Mouse (Mus musculus): Measurements from ENCODE around the gene Trim72. TPM values are rescaled to one million over a fixed set of nuclear protein-coding genes. Genes with fewer than 3 reads are reported as not detected.
"Not testable (repeated sequence)": the region's sequence is repeated elsewhere in the genome, so short reads cannot be mapped to it uniquely, and the experiment has no call there.

The Trim72 gene
- polyA plus RNA-seq, 1 experiment from 2014 or later: 0.45 TPM

- Histone ChIP-seq H3K27me3 (peaks cover 5% of the 10 kb centered on the region; the same call in 1 of the 2 replicates), H3K36me3 (no peaks in the 10 kb centered on the region), H3K4me3 (no peak overlapping the region), H3K27ac (no peak overlapping the region), H3K4me2 (replicated peaks) (no peak overlapping the region), H3K4me1 (0 out of 2 replicates have a peak, but pooled peaks cover 7% of the 10 kb centered on the region), H3K9ac (no peak overlapping the region), H3K9me3 (no peaks in the 10 kb centered on the region)
- ATAC-seq (ENCODE audit: insufficient number of reproducible peaks, insufficient read depth, low FRiP score, low TSS enrichment): no peak
- WGBS: 94% methylated on average over 13 of the region's 13 CpGs
Observed at GRCm38 (mm10) chr7:128013116-128013515, 9.4 kb downstream of the Trim72 start.

GRCm38 (mm10) chr7:128016134-128016533 is 12.4 kb downstream of the Trim72 start:
- not testable (repeated sequence) for H3K36me3 ChIP-seq; H3K4me1 ChIP-seq; H3K9me3 ChIP-seq; H3K4me3 ChIP-seq; H3K27ac ChIP-seq; H3K9ac ChIP-seq; ATAC-seq (ENCODE audit: insufficient number of reproducible peaks, insufficient read depth, low FRiP score, low TSS enrichment); H3K27me3 ChIP-seq; H3K4me2 ChIP-seq (replicated peaks)
- 75% methylated on average over 5 of the region's 5 CpGs for WGBS

- H3K4me1 ChIP-seq: no peaks in the 10 kb centered on the region
- no peaks in the 10 kb centered on the region for H3K9me3 ChIP-seq
- no peak overlapping the region for H3K4me3 ChIP-seq
- no peak for ATAC-seq (ENCODE audit: insufficient number of reproducible peaks, insufficient read depth, low FRiP score, low TSS enrichment)
- no peaks in the 10 kb centered on the region for H3K27me3 ChIP-seq
- no peak overlapping the region for H3K27ac ChIP-seq
- no peak overlapping the region for H3K9ac ChIP-seq
- no peaks in the 10 kb centered on the region for H3K36me3 ChIP-seq
- 76% methylated on average over 6 of the region's 6 CpGs for WGBS
- no peak overlapping the region for H3K4me2 ChIP-seq (replicated peaks)
Observed at GRCm38 (mm10) chr7:128016650-128017049, 12.9 kb downstream of the Trim72 start.

DNA sequence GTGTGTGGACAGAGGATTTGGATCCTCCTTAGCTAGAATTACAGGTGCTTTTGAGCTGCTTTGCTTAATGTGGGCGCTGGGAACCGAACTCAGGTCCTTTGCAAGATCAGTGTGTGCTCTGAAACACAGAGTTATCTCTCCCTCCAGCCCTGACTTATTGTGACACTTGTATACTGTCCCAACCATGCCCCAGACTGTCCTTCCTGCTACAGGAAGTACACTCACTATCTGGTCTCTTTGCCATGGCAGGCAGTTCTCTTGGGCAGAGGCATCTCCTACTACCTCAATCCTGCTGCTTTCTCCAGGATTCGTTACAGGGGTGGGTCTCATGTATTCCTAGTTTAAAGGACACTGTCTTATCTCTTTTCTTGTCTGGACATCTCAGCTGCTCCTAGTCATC is 14.5 kb downstream of the Trim72 start:
- Histone ChIP-seq H3K4me3 (no peak overlapping the region), H3K27ac (no peak overlapping the region), H3K27me3 (no peaks in the 10 kb centered on the region), H3K36me3 (no peaks in the 10 kb centered on the region), H3K4me1 (no peaks in the 10 kb centered on the region), H3K9ac (no peak overlapping the region), H3K4me2 (replicated peaks) (no peak overlapping the region), H3K9me3 (no peaks in the 10 kb centered on the region)
- 83% methylated on average over 3 of the region's 3 CpGs for WGBS
- no peak for ATAC-seq (ENCODE audit: insufficient number of reproducible peaks, insufficient read depth, low FRiP score, low TSS enrichment)

GRCm38 (mm10) chr7:128019187-128019586 is 15.4 kb downstream of the Trim72 start:
- 74% methylated on average over 2 of the region's 2 CpGs for WGBS
- H3K27me3 ChIP-seq: no peaks in the 10 kb centered on the region

DNA sequence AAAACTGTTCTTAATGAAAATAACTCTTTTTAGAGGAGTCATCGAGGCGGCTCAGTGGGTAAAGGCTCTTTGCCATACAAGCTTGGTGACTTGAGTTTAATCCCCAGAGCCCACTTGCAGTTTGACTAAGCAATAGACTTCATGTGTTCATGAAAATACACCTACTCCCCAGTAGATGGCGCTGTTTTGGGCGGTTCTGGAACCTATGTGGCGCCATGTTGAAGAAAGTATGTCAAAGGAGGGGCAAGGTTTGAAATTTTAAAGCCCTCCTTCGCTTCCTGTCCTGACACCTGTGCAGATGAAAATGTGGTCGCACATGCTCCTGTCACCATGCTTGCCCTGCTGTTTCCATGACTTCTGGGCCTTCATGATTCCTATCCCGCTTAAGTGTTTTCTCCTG is 19.2 kb downstream of the Trim72 start:
- no peak for ATAC-seq (ENCODE audit: insufficient number of reproducible peaks, insufficient read depth, low FRiP score, low TSS enrichment)
- no peak overlapping the region for H3K4me3 ChIP-seq
- WGBS: 60% methylated on average over 8 of the region's 8 CpGs
- no peaks in the 10 kb centered on the region for H3K36me3 ChIP-seq
- H3K27ac ChIP-seq: no peak overlapping the region
- H3K27me3 ChIP-seq: no peaks in the 10 kb centered on the region
- H3K4me2 ChIP-seq (replicated peaks): no peak overlapping the region
- H3K4me1 ChIP-seq: no peaks in the 10 kb centered on the region
- no peak overlapping the region for H3K9ac ChIP-seq
- no peaks in the 10 kb centered on the region for H3K9me3 ChIP-seq

More at GRCm38 (mm10) chr7:128019187-128019586, 15.4 kb downstream of the Trim72 start:
- Histone ChIP-seq H3K36me3 (no peaks in the 10 kb centered on the region), H3K27ac (no peak overlapping the region), H3K9me3 (no peaks in the 10 kb centered on the region), H3K9ac (no peak overlapping the region), H3K4me1 (no peaks in the 10 kb centered on the region), H3K4me3 (no peak overlapping the region), H3K4me2 (replicated peaks) (no peak overlapping the region)
- no peak for ATAC-seq (ENCODE audit: insufficient number of reproducible peaks, insufficient read depth, low FRiP score, low TSS enrichment)

- Histone ChIP-seq H3K9ac (no peak overlapping the region), H3K27me3 (no peaks in the 10 kb centered on the region)
Observed at GRCm38 (mm10) chr7:128023565-128023964, 19.8 kb downstream of the Trim72 start.

GRCm38 (mm10) chr7:128024364-128024763 is 20.6 kb downstream of the Trim72 start:
- Histone ChIP-seq H3K27ac (no peak overlapping the region), H3K9me3 (no peaks in the 10 kb centered on the region), H3K27me3 (no peaks in the 10 kb centered on the region), H3K9ac (no peak overlapping the region), H3K4me1 (no peaks in the 10 kb centered on the region), H3K4me3 (no peak overlapping the region), H3K36me3 (no peaks in the 10 kb centered on the region), H3K4me2 (replicated peaks) (no peak overlapping the region)
- ATAC-seq (ENCODE audit: insufficient number of reproducible peaks, insufficient read depth, low FRiP score, low TSS enrichment): no peak
- WGBS: 92% methylated on average over 9 of the region's 9 CpGs

More at GRCm38 (mm10) chr7:128023565-128023964, 19.8 kb downstream of the Trim72 start:
- Histone ChIP-seq H3K9me3 (no peaks in the 10 kb centered on the region), H3K27ac (no peak overlapping the region), H3K4me1 (no peaks in the 10 kb centered on the region), H3K4me2 (replicated peaks) (no peak overlapping the region), H3K36me3 (no peaks in the 10 kb centered on the region), H3K4me3 (no peak overlapping the region)
- ATAC-seq (ENCODE audit: insufficient number of reproducible peaks, insufficient read depth, low FRiP score, low TSS enrichment): no peak
- WGBS: 93% methylated on average over 4 of the region's 4 CpGs

DNA sequence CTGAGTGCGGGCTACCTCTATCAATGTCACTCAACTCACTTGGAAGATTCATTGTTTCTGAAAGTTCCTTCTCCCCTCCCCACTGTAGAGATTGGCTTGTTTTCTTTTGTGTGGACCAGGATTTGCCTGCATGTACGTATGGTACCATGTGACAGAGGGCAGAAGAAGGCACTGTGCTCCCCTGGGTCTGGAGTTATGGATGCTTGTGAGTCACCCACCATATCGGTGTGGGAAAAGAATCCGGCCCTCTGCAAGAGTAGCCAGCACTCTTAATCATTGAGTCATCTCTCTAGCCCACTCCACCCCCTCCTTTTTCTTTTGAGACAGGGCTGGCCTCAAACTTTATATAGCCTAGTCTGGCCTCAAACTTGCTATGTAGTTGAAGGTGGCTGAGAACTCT is 21.2 kb downstream of the Trim72 start:
- ATAC-seq (ENCODE audit: insufficient number of reproducible peaks, insufficient read depth, low FRiP score, low TSS enrichment): no peak
- 86% methylated on average over 4 of the region's 4 CpGs for WGBS

GRCm38 (mm10) chr7:128025381-128025780 is 21.6 kb downstream of the Trim72 start:
- no peak overlapping the region for H3K4me3 ChIP-seq
- no peaks in the 10 kb centered on the region for H3K27me3 ChIP-seq
- H3K27ac ChIP-seq: no peak overlapping the region
- no peaks in the 10 kb centered on the region for H3K4me1 ChIP-seq
- WGBS: 72% methylated on average over 4 of the region's 4 CpGs
- H3K9ac ChIP-seq: no peak overlapping the region
- no peak for ATAC-seq (ENCODE audit: insufficient number of reproducible peaks, insufficient read depth, low FRiP score, low TSS enrichment)
- no peaks in the 10 kb centered on the region for H3K36me3 ChIP-seq
- no peak overlapping the region for H3K4me2 ChIP-seq (replicated peaks)
- no peaks in the 10 kb centered on the region for H3K9me3 ChIP-seq

More for the DNA sequence above, 21.2 kb downstream of the Trim72 start:
- Histone ChIP-seq H3K27ac (no peak overlapping the region), H3K4me3 (no peak overlapping the region), H3K27me3 (no peaks in the 10 kb centered on the region), H3K4me1 (no peaks in the 10 kb centered on the region), H3K9me3 (no peaks in the 10 kb centered on the region), H3K9ac (no peak overlapping the region), H3K4me2 (replicated peaks) (no peak overlapping the region), H3K36me3 (no peaks in the 10 kb centered on the region)

DNA sequence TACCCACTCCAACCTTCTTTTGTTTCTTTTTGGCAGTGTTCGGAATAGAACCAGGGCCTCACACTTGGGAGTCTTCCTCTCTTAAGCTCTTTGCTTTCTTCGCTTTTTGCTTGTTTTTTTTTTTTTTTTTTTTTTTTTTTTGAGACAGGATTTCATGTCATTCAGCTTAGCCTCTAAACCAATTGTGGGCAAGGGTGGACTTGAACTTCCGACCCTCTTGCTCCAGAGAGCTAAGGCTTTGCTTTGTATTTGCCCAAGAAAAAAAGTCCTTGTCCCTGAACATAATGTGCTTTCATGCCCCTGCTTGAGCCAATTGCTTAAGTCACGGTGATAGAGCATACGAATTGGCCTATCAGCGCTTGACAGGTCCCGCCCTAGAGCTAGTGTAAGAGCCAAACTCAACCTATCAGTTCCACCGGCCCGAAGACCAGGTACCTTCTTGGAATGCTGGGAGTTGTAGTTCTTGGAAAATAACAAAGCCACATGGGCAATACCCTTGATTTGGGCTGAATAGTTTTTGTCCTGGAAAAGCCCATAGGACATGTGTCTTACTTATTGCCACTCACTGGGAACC is 27.7 kb downstream of the Trim72 start:
- Histone ChIP-seq H3K4me2 (replicated peaks) (no peak overlapping the region), H3K9me3 (no peaks in the 10 kb centered on the region), H3K9ac (no peak overlapping the region), H3K27ac (no peak overlapping the region), H3K36me3 (no peaks in the 10 kb centered on the region), H3K27me3 (no peaks in the 10 kb centered on the region), H3K4me1 (no peaks in the 10 kb centered on the region), H3K4me3 (no peak overlapping the region)
- no peak for ATAC-seq (ENCODE audit: insufficient number of reproducible peaks, insufficient read depth, low FRiP score, low TSS enrichment)
- WGBS: 36% methylated on average over 9 of the region's 9 CpGs

DNA sequence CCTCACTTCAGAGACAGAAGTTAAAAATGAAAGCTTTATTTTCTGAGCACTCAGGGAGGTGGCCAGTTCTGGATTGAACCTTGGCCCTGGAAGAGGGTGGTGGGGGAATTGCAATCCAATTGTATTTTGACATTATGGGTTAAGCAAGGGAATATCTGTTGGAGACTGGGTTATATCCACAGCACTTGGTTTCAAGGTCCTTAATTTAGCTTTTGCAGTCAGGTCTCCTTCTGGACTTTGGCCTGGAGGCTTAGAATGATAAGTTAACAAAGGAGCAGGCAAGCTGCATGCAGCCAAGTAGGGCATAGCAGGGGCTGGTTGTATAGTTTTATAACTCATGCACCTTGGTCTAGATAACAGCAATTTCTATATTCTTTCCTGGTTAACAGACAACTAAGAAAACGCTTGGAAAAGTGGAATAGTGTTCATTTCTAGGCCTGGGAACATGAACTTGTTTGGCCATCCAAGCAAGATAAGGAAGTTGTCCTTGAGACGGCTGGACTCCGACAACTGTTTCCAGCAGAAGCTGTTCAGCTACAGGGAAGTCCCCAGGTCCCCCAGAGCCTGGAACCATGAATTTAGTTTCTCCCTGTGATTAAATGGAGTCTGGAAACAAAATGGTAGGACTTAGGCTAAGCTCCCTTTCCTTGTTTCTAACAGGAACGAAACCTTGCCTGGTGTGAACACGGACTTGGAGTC is 28.7 kb downstream of the Trim72 start:
- Histone ChIP-seq H3K36me3 (no peaks in the 10 kb centered on the region), H3K4me1 (no peaks in the 10 kb centered on the region), H3K4me3 (no peak overlapping the region), H3K4me2 (replicated peaks) (no peak overlapping the region), H3K9me3 (no peaks in the 10 kb centered on the region), H3K27me3 (no peaks in the 10 kb centered on the region), H3K27ac (no peak overlapping the region), H3K9ac (no peak overlapping the region)
- 89% methylated on average over 5 of the region's 5 CpGs for WGBS
- no peak for ATAC-seq (ENCODE audit: insufficient number of reproducible peaks, insufficient read depth, low FRiP score, low TSS enrichment)
